Mouse (Mus musculus): ENCODE data around the gene Tubgcp2. TPM values are rescaled to one million over a fixed set of nuclear protein-coding genes. Genes with fewer than 3 reads are reported as not detected.

The Tubgcp2 gene
- total RNA-seq (2021) = 10 to 100 TPM; 39.9 to 40.6 TPM
- long read RNA-seq, experiment 1, transcript Tubgcp2-207 (18 exons, 3,060 nt) = major isoform, 15 of 36 reads
- long read RNA-seq, experiment 1, partial matches to known transcripts = 13 of 36 reads
- long read RNA-seq, experiment 1, other reads (novel, unspliced or antisense) = 6 of 36 reads
- long read RNA-seq, experiment 2, transcript Tubgcp2-207 (18 exons, 3,060 nt) = major isoform, 14 of 53 reads
- long read RNA-seq, experiment 2, partial matches to known transcripts = 19 of 53 reads
- long read RNA-seq, experiment 2, other reads (novel, unspliced or antisense) = 14 of 53 reads

GRCm38 (mm10) chr7:140036281-140037170, at the start of gene Tubgcp2, which contains the start of gene Zfp511:
Tubgcp2 (minus strand) TSS chr7:140036669.
Zfp511 (plus strand) TSS chr7:140036391.
- no peak for TF ChIP-seq CTCF (conservative IDR thresholded peaks at IDR 0.05)
- Histone ChIP-seq H3K4me3 (peak within 1 kb of the TSS; percentile 78), H3K27ac (peak within 1 kb of the TSS; percentile 98)
- peak; percentile 89 to 93 for DNase-seq (ENCODE audit: low spot score in 2 of 2)

DNA sequence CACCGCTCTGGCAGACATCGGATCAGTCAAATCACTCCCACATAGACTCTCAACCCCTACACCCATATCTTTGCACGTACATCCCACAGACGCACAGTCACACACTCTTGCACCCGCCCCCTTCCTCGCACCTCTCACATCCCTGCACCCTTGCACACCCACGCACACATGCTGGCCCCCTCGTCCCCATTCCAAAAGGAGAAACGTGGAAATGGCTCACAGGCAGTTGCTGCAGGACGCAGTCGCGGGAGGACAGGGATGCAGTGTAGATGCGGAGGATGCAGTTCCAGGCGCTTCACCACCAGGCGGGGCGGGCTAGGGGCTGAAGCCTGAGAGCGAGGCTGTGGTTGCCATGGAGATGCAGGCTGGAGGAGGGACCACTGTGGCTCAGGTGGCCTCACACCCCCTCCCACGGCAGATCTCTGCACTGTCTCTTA, 45.8 kb upstream of the Tubgcp2 start, which contains the start of gene Caly:
Gene Caly (minus strand): TSS at position 307 of the 437 bp plus-strand sequence.
- peak; percentile 91 to 94 for DNase-seq (ENCODE audit: low spot score in 2 of 2)
- TF ChIP-seq CTCF (conservative IDR thresholded peaks at IDR 0.05) = peak; percentile 75
- Histone ChIP-seq H3K4me3 (peak within 1 kb of the TSS; percentile 54), H3K27ac (peak within 1 kb of the TSS; percentile 99)

DNA sequence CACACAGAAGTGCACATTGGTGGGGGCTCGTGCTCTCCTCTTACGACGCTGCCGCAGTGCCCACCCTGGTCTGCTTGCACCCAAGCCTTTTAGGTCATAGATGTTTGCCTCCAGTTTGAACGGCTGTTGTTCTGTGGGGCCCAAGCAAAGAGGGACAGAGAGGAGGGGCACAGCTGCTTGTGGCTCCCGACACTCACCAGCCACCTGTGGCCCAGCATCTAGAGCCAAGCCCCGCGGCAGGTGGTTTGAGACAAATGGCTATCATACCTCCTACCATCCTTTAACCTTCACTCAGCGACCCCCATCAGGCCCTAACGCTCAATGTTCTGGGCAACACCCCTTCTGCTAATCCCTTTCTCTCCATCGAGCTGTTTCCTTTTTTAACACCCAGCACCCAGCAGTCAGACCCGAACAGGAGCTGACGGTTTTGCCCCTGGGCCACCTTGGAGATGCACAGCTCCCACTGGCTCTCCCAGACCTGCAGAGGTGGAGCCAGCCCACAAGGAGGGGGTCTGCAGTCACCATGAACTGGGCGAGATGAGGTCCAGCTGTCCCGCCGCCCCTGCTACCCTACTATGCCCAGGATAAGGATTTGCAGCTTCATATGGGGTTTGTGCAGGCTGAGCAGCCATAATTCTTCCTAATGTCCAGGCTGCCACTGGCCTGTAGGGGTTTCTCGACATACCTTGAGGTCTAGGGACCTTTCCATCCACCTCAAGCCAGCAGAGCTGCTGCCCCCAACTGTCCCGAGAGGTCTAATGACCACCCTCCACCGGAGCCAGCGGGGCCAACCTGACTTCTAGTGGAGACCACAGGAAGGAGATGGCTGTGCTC, 45.2 kb upstream of the Tubgcp2 start:
- TF ChIP-seq CTCF (conservative IDR thresholded peaks at IDR 0.05) = no peak
- H3K27ac ChIP-seq = peak overlapping the region; percentile 99
- DNase-seq (ENCODE audit: low spot score in 2 of 2) = peak in 1 of 2 experiments; percentile 34
- peak overlapping the region; percentile 54 for H3K4me3 ChIP-seq

DNA sequence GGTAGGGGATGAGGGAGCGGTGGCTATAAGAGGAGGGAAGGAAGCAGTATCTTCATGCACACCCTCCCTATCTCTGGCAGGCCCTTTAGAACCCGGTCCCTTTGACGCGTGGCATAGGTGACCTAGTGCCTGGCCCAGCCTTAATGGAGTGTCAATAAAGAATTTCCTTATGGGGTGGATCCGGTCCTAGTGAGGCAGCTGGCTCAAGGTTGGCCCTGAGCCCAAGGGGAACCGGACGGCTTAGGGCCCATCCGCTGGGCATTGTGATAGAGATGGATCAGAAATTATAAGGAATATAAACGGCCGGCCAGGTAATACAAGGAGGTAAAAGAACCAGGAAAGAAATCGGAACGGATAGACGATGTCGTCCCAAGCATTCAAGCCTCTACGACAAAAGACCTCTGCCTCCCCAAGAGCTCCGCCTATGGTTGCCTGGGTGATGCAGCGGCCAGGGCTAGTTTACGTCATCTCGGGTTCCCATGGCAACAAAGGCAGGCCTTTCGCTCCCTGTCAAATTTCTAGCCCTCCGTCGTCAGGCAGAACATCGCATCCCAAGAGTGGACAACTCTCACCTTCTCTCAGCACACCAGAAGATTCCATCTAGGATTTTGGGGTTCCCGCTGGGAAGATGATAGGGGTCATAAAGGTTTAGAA, 44.2 kb upstream of the Tubgcp2 start:
- peak overlapping the region; percentile 99 for H3K27ac ChIP-seq

GRCm38 (mm10) chr7:140078711-140079110, 42.2 kb upstream of the Tubgcp2 start:
- DNase-seq (ENCODE audit: low spot score in 2 of 2) = peak; percentile 72 to 80
- peak; percentile 94 for TF ChIP-seq CTCF (conservative IDR thresholded peaks at IDR 0.05)
- Histone ChIP-seq H3K27ac (peak overlapping the region; percentile 99), H3K4me3 (no peak overlapping the region; the same call in 1 of the 2 replicates)

More for the DNA sequence above, 44.2 kb upstream of the Tubgcp2 start:
- peak overlapping the region; percentile 54 for H3K4me3 ChIP-seq
- TF ChIP-seq CTCF (conservative IDR thresholded peaks at IDR 0.05) = peak; percentile 24; the same call in 1 of the 2 replicates
- DNase-seq (ENCODE audit: low spot score in 2 of 2) = peak; percentile 95 to 96

DNA sequence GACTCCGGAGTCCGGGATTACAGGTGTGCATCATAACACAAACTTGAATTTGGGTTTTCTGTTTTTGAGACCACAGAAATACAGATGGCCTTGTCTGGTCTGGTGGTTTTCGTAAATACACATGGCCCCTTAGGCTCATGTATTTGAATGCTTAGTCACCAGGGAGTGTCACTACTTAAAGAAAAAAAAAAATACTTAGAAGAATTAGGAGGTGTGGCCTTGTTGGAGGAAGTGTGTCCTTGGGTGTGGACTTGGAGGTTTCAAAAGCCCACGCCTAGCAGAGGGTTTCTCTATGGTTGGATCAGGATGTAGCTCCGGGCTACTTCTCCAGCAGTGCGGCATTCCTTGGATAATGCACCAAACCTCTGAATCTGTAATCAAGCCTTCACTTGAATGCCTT, 41.2 kb upstream of the Tubgcp2 start:
- Histone ChIP-seq H3K4me3 (no peak overlapping the region), H3K27ac (no peak overlapping the region)
- no peak for TF ChIP-seq CTCF (conservative IDR thresholded peaks at IDR 0.05)
- DNase-seq (ENCODE audit: low spot score in 2 of 2) = no peak

DNA sequence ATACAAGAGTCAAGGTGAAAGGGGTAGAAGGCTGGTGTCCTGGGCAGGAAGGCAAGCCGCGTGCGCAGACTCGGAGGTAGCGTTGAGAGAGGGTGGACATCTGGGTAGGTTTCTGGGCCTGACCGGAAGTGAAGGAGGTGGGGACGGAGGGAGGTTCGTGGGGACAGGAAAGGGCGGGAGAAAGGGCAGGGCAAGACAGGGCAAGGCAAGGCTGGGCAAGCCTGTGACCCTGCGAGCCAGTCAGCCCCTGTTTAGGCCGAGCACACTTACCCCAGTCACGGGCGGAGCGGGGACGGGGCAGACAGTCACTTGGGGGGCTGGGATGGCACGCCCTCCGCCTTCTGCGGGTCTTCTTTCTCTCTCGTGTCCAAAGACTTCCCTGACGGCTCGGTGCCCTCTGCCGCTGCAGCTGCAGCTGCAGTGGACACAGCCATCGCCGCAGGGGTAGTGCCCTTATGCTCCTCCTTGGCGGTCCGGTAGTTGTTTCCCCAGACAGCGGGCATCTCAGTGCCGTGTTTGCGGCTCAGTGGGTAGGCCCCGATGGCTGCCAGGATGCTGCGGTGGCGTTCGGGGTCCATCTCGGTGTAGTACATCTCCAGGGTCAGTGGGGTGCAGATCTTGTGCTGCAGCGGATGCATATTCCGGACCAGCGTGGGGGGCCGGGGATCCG, 33.7 kb upstream of the Tubgcp2 start:
- no peak overlapping the region; the same call in 1 of the 2 replicates for H3K4me3 ChIP-seq
- TF ChIP-seq CTCF (conservative IDR thresholded peaks at IDR 0.05) = no peak

DNA sequence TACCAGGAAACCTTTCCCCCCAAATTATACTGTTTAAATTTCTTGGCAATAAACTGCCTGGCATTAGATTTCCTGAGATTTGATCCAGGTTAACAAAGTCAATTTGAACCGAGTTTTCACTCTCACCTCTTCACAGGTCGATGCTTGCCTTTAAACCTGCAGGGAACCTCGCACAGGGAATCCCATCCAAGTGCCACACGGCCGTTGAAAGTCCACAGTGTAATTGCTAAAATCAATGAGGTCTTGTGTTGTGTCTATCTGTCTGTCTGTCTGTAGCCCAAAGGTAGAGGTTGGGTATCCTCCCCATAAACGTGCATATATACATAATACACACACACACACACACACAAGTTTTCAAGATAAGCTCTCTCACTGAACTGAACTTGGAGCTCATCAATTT, 30.9 kb upstream of the Tubgcp2 start:
- no peak for TF ChIP-seq CTCF (conservative IDR thresholded peaks at IDR 0.05)
- no peak overlapping the region for H3K27ac ChIP-seq
- no peak overlapping the region for H3K4me3 ChIP-seq
- no peak for DNase-seq (ENCODE audit: low spot score in 2 of 2)

More for the DNA sequence above, 33.7 kb upstream of the Tubgcp2 start:
- DNase-seq (ENCODE audit: low spot score in 2 of 2) = no peak
- H3K27ac ChIP-seq = no peak overlapping the region

GRCm38 (mm10) chr7:140063092-140063491, 26.6 kb upstream of the Tubgcp2 start:
- peak; percentile 82 for TF ChIP-seq CTCF (conservative IDR thresholded peaks at IDR 0.05)
- Histone ChIP-seq H3K27ac (no peak overlapping the region), H3K4me3 (no peak overlapping the region)
- DNase-seq (ENCODE audit: low spot score in 2 of 2) = peak; percentile 66 to 82

DNA sequence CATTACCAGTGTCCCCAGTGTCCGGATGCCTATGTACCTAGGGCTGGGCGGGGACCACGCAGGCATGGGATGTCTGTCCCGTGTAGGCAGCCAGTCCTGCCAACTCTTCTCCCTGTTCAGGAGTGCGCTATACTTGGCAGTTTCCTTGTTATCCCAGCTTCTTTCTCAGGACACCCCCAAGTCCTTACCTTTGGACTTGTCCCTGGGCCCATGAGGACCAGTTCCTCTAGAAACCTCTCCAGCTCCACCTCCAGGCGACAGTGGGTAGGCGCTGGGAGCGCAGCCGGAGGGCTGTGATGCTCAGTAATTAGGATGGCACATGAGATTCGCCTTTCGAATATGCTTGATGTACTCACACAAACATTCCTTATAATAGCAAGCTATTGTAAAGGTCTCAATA, 25.8 kb upstream of the Tubgcp2 start:
- DNase-seq (ENCODE audit: low spot score in 2 of 2) = peak in 1 of 2 experiments; percentile 34
- Histone ChIP-seq H3K27ac (no peak overlapping the region), H3K4me3 (no peak overlapping the region)
- TF ChIP-seq CTCF (conservative IDR thresholded peaks at IDR 0.05) = peak; percentile 74

GRCm38 (mm10) chr7:140061832-140062130, 25.3 kb upstream of the Tubgcp2 start:
- H3K27ac ChIP-seq = no peak overlapping the region
- DNase-seq (ENCODE audit: low spot score in 2 of 2) = no peak
- no peak overlapping the region for H3K4me3 ChIP-seq
- no peak for TF ChIP-seq CTCF (conservative IDR thresholded peaks at IDR 0.05)

All from layer of hippocampus, adult 2 months (tissue).